16 mouse cellular contexts compared by ENCODE assay signal in the genomic region with DNA sequence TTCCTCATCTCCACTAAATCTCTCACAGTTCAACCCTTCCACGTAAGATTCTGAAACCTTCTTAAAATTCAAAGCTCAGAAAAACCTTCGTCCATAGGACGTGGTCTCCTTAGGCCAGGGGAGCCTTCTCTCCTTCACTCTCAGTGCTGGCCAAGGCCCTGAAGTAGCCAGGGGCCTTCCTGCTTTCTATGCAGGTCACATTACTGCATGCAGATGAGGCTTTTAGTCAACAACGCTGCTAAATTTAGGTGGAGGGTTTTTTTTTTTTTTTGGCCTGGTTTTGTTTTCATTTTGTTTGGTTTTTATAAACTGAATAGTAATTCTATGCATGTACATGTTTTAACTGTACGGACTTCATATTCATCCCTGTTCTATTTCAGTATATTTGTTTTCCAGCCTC.
"Had no signal": no experiment of that assay in that cellular context is flagged by ENCODE, and none has a peak within 500 bp of the region (broad histone marks: within the 10 kb centered on the region; RNA-seq: fewer than 3 reads in every experiment).

No protein-coding gene starts in this region.

- H3K4me2 ChIP-seq: limb, embryonic 15.5 days; liver, embryonic 11.5 days; lung, embryonic 14.5 days; midbrain, embryonic 13.5 days had no signal

- H3K27me3 ChIP-seq: limb, embryonic 15.5 days; midbrain, embryonic 13.5 days had no signal

- H3K36me3 ChIP-seq: limb, embryonic 15.5 days; midbrain, embryonic 13.5 days had no signal

- ATAC-seq: intestine, embryonic 16.5 days; liver, postnatal 0 days; lung, postnatal 0 days; midbrain, embryonic 13.5 days had no signal

- H3K9ac ChIP-seq: limb, embryonic 15.5 days; liver, embryonic 14.5 days; liver, postnatal 0 days; lung, embryonic 14.5 days; midbrain, embryonic 13.5 days had no signal

- H3K4me3 ChIP-seq: limb, embryonic 15.5 days; midbrain, embryonic 13.5 days had no signal

- H3K9me3 ChIP-seq: limb, embryonic 15.5 days; midbrain, embryonic 13.5 days had no signal

- H3K27ac ChIP-seq: kidney, postnatal 0 days; limb, embryonic 15.5 days; liver, embryonic 14.5 days; macrophage; midbrain, embryonic 13.5 days; stomach, postnatal 0 days had no signal

- DNase-seq: kidney, adult 18-20 months; kidney, postnatal 25 days; liver, postnatal 0 days; lung, embryonic 14.5 days; thymus, adult 2 months; thymus, postnatal 14 days; thymus, postnatal 4 days had no signal
